Mouse (Mus musculus): ENCODE measurements at regions not wholly inside any gene's neighbourhood (a gene's known extent, or its start where the extent isn't known, plus 50 kb on each side); places are given as distances from the start of the nearest gene placed in this dataset.

GRCm38 (mm10) chr4:54021069-54021829 is 195.4 kb downstream of the Tmem38b start:
- H3K4me3 ChIP-seq (ENCODE audit: insufficient read depth, low read depth, low read length) = no peak overlapping the region
- H3K4me1 ChIP-seq (ENCODE audit: control insufficient read depth, insufficient read depth, low read length) = no peaks in the 10 kb centered on the region
- 67% methylated on average over 12 of the region's 12 CpGs for WGBS
- H3K9ac ChIP-seq (ENCODE audit: low read depth, low read length) = no peak overlapping the region
- DNase-seq (ENCODE audit: extremely low read depth, low read depth, low spot score) = no peak
- H3K27ac ChIP-seq (replicated peaks; ENCODE audit: insufficient read depth, low read depth, low read length) = no peak overlapping the region
- H3K27me3 ChIP-seq (ENCODE audit: control insufficient read depth, insufficient read depth, low read length) = no peaks in the 10 kb centered on the region
- no peaks in the 10 kb centered on the region for H3K36me3 ChIP-seq (ENCODE audit: control insufficient read depth, insufficient read depth, low read length)
- TF ChIP-seq POLR2A (IDR thresholded peaks at IDR 0.05; ENCODE audit: extremely low read depth, insufficient read depth, low read length) = no peak
- no peak for TF ChIP-seq CTCF (IDR thresholded peaks at IDR 0.05; ENCODE audit: low read depth, low read length)
- no peaks in the 10 kb centered on the region for H3K79me2 ChIP-seq (ENCODE audit: control insufficient read depth, insufficient read depth, low read length)

GRCm38 (mm10) chr4:54021861-54022385 is 196.1 kb downstream of the Tmem38b start:
- Histone ChIP-seq H3K4me1 (ENCODE audit: control insufficient read depth, insufficient read depth, low read length) (no peaks in the 10 kb centered on the region), H3K27me3 (ENCODE audit: control insufficient read depth, insufficient read depth, low read length) (no peaks in the 10 kb centered on the region), H3K4me3 (ENCODE audit: insufficient read depth, low read depth, low read length) (no peak overlapping the region), H3K9ac (ENCODE audit: low read depth, low read length) (no peak overlapping the region), H3K27ac (replicated peaks; ENCODE audit: insufficient read depth, low read depth, low read length) (no peak overlapping the region), H3K79me2 (ENCODE audit: control insufficient read depth, insufficient read depth, low read length) (no peaks in the 10 kb centered on the region), H3K36me3 (ENCODE audit: control insufficient read depth, insufficient read depth, low read length) (no peaks in the 10 kb centered on the region)
- TF ChIP-seq CTCF (IDR thresholded peaks at IDR 0.05; ENCODE audit: low read depth, low read length) (no peak), POLR2A (IDR thresholded peaks at IDR 0.05; ENCODE audit: extremely low read depth, insufficient read depth, low read length) (no peak)
- DNase-seq (ENCODE audit: extremely low read depth, low read depth, low spot score) = no peak
- WGBS = 67% methylated on average over 6 of the region's 6 CpGs

DNA sequence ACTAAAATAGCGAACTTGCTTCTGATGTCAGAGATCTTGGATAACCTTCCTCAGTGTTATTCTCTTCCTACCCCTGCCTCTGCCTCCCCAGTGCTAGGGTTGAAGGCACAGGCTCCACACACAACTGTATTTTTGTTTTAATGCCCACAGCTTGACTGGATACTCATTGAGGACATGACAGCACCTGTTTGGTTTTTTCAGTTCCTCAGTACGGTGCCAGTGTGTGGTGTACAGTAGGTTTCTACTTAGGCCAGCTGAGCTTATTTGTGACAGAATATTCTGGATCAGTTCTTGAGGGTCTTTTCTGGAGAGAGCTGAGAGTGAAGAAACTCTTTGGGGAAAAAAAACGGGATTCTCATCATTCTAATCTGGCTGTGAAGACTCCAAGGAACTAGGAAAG is 201.1 kb downstream of the Tmem38b start:
- Histone ChIP-seq H3K27ac (replicated peaks; ENCODE audit: insufficient read depth, low read depth, low read length) (no peak overlapping the region), H3K4me1 (ENCODE audit: control insufficient read depth, insufficient read depth, low read length) (no peaks in the 10 kb centered on the region), H3K4me3 (ENCODE audit: insufficient read depth, low read depth, low read length) (no peak overlapping the region), H3K9ac (ENCODE audit: low read depth, low read length) (no peak overlapping the region), H3K27me3 (ENCODE audit: control insufficient read depth, insufficient read depth, low read length) (no peaks in the 10 kb centered on the region), H3K36me3 (ENCODE audit: control insufficient read depth, insufficient read depth, low read length) (no peaks in the 10 kb centered on the region), H3K79me2 (ENCODE audit: control insufficient read depth, insufficient read depth, low read length) (no peaks in the 10 kb centered on the region)
- DNase-seq (ENCODE audit: extremely low read depth, low read depth, low spot score) = no peak
- WGBS = 83% methylated on average over 3 of the region's 3 CpGs
- TF ChIP-seq CTCF (IDR thresholded peaks at IDR 0.05; ENCODE audit: low read depth, low read length) (no peak), POLR2A (IDR thresholded peaks at IDR 0.05; ENCODE audit: extremely low read depth, insufficient read depth, low read length) (no peak)

DNA sequence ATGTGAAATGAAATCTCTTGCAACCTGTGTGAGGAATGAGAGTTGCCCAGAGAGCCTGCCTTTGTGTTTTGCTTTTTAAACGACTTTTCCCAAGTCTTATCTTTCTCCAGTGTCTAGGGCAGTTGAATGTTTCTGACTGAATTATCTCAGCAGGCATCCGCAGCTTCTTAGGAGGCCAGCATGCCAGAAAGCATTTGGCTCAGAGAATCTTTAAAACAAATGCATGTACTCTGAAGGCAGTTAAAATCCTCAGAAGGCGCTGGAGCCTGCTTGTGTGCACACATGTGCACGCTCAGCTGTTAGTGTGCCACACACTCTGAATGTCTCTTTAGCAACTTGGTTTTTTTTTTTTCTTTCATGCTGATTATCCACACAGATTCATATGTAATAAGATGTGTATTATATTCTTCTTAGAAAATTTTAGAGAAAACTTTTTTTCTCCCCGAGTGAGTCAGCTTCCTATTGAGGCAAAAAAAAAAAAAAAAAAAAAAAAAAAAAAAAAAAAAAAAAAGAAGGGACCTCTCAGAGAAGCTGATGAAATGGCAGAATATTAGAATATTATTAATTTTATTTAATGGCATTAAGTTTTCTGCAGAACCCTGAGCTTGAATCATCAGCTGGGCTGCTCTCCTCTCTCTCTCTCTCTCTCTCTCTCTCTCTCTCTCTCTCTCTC is 201.9 kb downstream of the Tmem38b start:
- Histone ChIP-seq H3K27me3 (ENCODE audit: control insufficient read depth, insufficient read depth, low read length) (no peaks in the 10 kb centered on the region), H3K4me1 (ENCODE audit: control insufficient read depth, insufficient read depth, low read length) (no peaks in the 10 kb centered on the region), H3K36me3 (ENCODE audit: control insufficient read depth, insufficient read depth, low read length) (no peaks in the 10 kb centered on the region), H3K9ac (ENCODE audit: low read depth, low read length) (no peak overlapping the region), H3K27ac (replicated peaks; ENCODE audit: insufficient read depth, low read depth, low read length) (no peak overlapping the region), H3K4me3 (ENCODE audit: insufficient read depth, low read depth, low read length) (no peak overlapping the region), H3K79me2 (ENCODE audit: control insufficient read depth, insufficient read depth, low read length) (no peaks in the 10 kb centered on the region)
- 45% methylated on average over 5 of the region's 5 CpGs for WGBS
- TF ChIP-seq POLR2A (IDR thresholded peaks at IDR 0.05; ENCODE audit: extremely low read depth, insufficient read depth, low read length) (no peak), CTCF (IDR thresholded peaks at IDR 0.05; ENCODE audit: low read depth, low read length) (no peak)
- DNase-seq (ENCODE audit: extremely low read depth, low read depth, low spot score) = no peak

DNA sequence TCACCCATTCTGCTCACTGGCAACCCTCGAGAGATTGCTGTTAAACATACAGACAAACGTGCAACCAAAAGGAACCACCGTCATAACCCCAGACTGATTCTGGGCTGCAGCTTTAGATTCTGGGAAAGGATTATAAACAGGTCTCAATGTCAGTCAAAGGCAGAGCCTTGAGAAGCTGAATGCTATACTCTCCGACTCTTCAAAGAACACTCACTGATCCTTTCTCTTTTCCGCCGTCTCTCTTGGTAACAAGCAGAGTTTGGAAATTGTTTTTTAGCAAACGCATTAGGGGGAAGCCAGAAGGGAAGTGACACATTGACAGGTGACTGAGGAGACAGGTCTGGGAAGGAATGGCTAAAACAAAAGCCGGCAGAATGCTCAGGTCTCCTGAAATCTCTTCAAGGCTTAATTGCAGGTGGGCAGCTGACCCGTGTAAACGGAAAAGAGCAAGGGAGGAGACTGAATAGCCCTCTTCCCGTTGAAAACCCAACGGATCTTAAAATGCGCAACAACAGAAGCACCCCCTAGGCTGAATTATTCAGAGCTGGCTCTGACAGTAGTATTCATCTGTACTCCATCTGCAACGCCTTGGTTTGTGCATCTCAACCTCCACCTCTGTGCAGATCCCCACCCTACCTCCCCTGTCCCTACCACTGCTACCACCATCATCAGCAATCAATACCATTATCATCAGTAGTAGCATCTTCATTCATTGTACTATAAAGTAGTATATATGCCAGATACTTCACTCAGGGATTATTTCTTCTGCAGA is 219.6 kb downstream of the Tmem38b start:
- H3K4me1 ChIP-seq (ENCODE audit: control insufficient read depth, insufficient read depth, low read length) = no peaks in the 10 kb centered on the region
- no peaks in the 10 kb centered on the region for H3K79me2 ChIP-seq (ENCODE audit: control insufficient read depth, insufficient read depth, low read length)
- no peak overlapping the region for H3K4me3 ChIP-seq (ENCODE audit: insufficient read depth, low read depth, low read length)
- 55% methylated on average over 14 of the region's 14 CpGs for WGBS
- H3K27ac ChIP-seq (replicated peaks; ENCODE audit: insufficient read depth, low read depth, low read length) = no peak overlapping the region
- TF ChIP-seq CTCF (IDR thresholded peaks at IDR 0.05; ENCODE audit: low read depth, low read length) (no peak), POLR2A (IDR thresholded peaks at IDR 0.05; ENCODE audit: extremely low read depth, insufficient read depth, low read length) (no peak)
- no peak overlapping the region for H3K9ac ChIP-seq (ENCODE audit: low read depth, low read length)
- DNase-seq (ENCODE audit: extremely low read depth, low read depth, low spot score) = no peak
- no peaks in the 10 kb centered on the region for H3K27me3 ChIP-seq (ENCODE audit: control insufficient read depth, insufficient read depth, low read length)
- H3K36me3 ChIP-seq (ENCODE audit: control insufficient read depth, insufficient read depth, low read length) = no peaks in the 10 kb centered on the region
